Mouse (Mus musculus): ENCODE results near the gene Pabpn1. TPM values are rescaled to one million over a fixed set of nuclear protein-coding genes. Genes with fewer than 3 reads are reported as not detected.

Pabpn1 gene
- polyA plus RNA-seq, 1 experiment, result 114 TPM

- TF ChIP-seq POLR2A (IDR thresholded peaks at IDR 0.05; ENCODE audit: low read depth, low read length), result no peak
- TF ChIP-seq CTCF (conservative IDR thresholded peaks at IDR 0.05; ENCODE audit: insufficient read depth, insufficient read length, low read depth, low read length), result no peak
These were observed 34.3 kb downstream of the Pabpn1 start for GRCm38 (mm10) chr14:54926401-54927158.

DNA sequence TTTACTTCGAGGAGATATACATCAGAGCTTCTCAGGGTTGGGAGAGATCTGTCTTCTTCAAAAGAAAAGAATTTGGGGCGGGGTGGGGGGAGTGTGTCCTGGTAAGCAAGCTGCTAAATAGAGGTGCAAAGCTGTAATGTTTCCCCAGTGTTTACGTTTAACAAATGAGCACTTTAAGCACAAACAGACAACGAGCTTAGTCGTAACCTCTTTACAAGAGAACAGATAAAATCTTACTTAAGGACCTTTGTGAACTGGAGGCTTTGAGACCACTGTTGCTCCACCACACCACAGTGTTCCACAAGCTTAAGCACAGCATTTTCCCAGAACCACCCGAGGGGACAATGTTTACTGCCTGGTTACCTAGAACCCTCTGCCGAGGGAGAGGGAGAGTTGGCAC is 35.0 kb downstream of the Pabpn1 start:
- H3K27ac ChIP-seq (ENCODE audit: insufficient read depth, low read depth, low read length), result no peak overlapping the region

More at GRCm38 (mm10) chr14:54926401-54927158, 34.3 kb downstream of the Pabpn1 start:
- H3K4me1 ChIP-seq (ENCODE audit: control insufficient read depth, insufficient read depth, low read length), result no peaks in the 10 kb centered on the region
- H3K36me3 ChIP-seq (ENCODE audit: control insufficient read depth, insufficient read depth, low read length), result no peaks in the 10 kb centered on the region
- DNase-seq, result peak; percentile 26
- peak overlapping the region; percentile 41 for H3K4me3 ChIP-seq (ENCODE audit: insufficient read depth, low read depth, low read length)
- H3K27ac ChIP-seq (ENCODE audit: insufficient read depth, low read depth, low read length), result no peak overlapping the region
- 0 out of 2 replicates have a peak, but pooled peaks cover 1% of the 10 kb centered on the region for H3K27me3 ChIP-seq (replicated peaks; ENCODE audit: control insufficient read depth, insufficient read depth, low read length)
- WGBS, result 4% methylated on average over 55 of the region's 58 CpGs

GRCm38 (mm10) chr14:54929801-54930200 is 37.5 kb downstream of the Pabpn1 start:
- no peak overlapping the region for H3K27ac ChIP-seq (ENCODE audit: insufficient read depth, low read depth, low read length)
- no peak for TF ChIP-seq CTCF (conservative IDR thresholded peaks at IDR 0.05; ENCODE audit: insufficient read depth, insufficient read length, low read depth, low read length)
- no peaks in the 10 kb centered on the region for H3K36me3 ChIP-seq (ENCODE audit: control insufficient read depth, insufficient read depth, low read length)
- H3K27me3 ChIP-seq (replicated peaks; ENCODE audit: control insufficient read depth, insufficient read depth, low read length), result 0 out of 2 replicates have a peak, but pooled peaks cover 1% of the 10 kb centered on the region
- no peaks in the 10 kb centered on the region for H3K4me1 ChIP-seq (ENCODE audit: control insufficient read depth, insufficient read depth, low read length)
- no peak overlapping the region for H3K4me3 ChIP-seq (ENCODE audit: insufficient read depth, low read depth, low read length)
- no peak for DNase-seq
- WGBS, result 66% methylated on average over 5 of the region's 5 CpGs

More for the DNA sequence above, 35.0 kb downstream of the Pabpn1 start:
- Histone ChIP-seq H3K36me3 (ENCODE audit: control insufficient read depth, insufficient read depth, low read length) (no peaks in the 10 kb centered on the region), H3K4me3 (ENCODE audit: insufficient read depth, low read depth, low read length) (no peak overlapping the region), H3K27me3 (replicated peaks; ENCODE audit: control insufficient read depth, insufficient read depth, low read length) (0 out of 2 replicates have a peak, but pooled peaks cover 1% of the 10 kb centered on the region), H3K4me1 (ENCODE audit: control insufficient read depth, insufficient read depth, low read length) (no peaks in the 10 kb centered on the region)
- no peak for TF ChIP-seq CTCF (conservative IDR thresholded peaks at IDR 0.05; ENCODE audit: insufficient read depth, insufficient read length, low read depth, low read length)
- no peak for TF ChIP-seq POLR2A (IDR thresholded peaks at IDR 0.05; ENCODE audit: low read depth, low read length)
- WGBS, result 64% methylated on average over 7 of the region's 7 CpGs
- DNase-seq, result no peak

- Histone ChIP-seq H3K4me3 (ENCODE audit: insufficient read depth, low read depth, low read length) (no peak overlapping the region), H3K27ac (ENCODE audit: insufficient read depth, low read depth, low read length) (no peak overlapping the region), H3K27me3 (replicated peaks; ENCODE audit: control insufficient read depth, insufficient read depth, low read length) (0 out of 2 replicates have a peak, but pooled peaks cover 1% of the 10 kb centered on the region), H3K36me3 (ENCODE audit: control insufficient read depth, insufficient read depth, low read length) (no peaks in the 10 kb centered on the region), H3K4me1 (ENCODE audit: control insufficient read depth, insufficient read depth, low read length) (no peaks in the 10 kb centered on the region)
- WGBS, result 27% methylated on average over 2 of the region's 2 CpGs
- TF ChIP-seq CTCF (conservative IDR thresholded peaks at IDR 0.05; ENCODE audit: insufficient read depth, insufficient read length, low read depth, low read length) (no peak), POLR2A (IDR thresholded peaks at IDR 0.05; ENCODE audit: low read depth, low read length) (no peak)
- peak; percentile 14 for DNase-seq
These were observed 38.1 kb downstream of the Pabpn1 start for GRCm38 (mm10) chr14:54930431-54930830.

- WGBS, result 50% methylated on average over 6 of the region's 6 CpGs
- H3K27ac ChIP-seq (ENCODE audit: insufficient read depth, low read depth, low read length), result no peak within 1 kb of the TSS
- H3K36me3 ChIP-seq (ENCODE audit: control insufficient read depth, insufficient read depth, low read length), result no peaks in the 10 kb centered on the region
- H3K4me1 ChIP-seq (ENCODE audit: control insufficient read depth, insufficient read depth, low read length), result no peaks in the 10 kb centered on the region
- H3K4me3 ChIP-seq (ENCODE audit: insufficient read depth, low read depth, low read length), result no peak within 1 kb of the TSS
- TF ChIP-seq CTCF (conservative IDR thresholded peaks at IDR 0.05; ENCODE audit: insufficient read depth, insufficient read length, low read depth, low read length) (no peak), POLR2A (IDR thresholded peaks at IDR 0.05; ENCODE audit: low read depth, low read length) (no peak)
- DNase-seq, result no peak
- H3K27me3 ChIP-seq (replicated peaks; ENCODE audit: control insufficient read depth, insufficient read depth, low read length), result no peaks in the 10 kb centered on the region
These were observed 40.4 kb downstream of the Pabpn1 start, which contains the start of gene Il25 for GRCm38 (mm10) chr14:54932645-54933150. Il25 (plus strand) TSS chr14:54932695.

DNA sequence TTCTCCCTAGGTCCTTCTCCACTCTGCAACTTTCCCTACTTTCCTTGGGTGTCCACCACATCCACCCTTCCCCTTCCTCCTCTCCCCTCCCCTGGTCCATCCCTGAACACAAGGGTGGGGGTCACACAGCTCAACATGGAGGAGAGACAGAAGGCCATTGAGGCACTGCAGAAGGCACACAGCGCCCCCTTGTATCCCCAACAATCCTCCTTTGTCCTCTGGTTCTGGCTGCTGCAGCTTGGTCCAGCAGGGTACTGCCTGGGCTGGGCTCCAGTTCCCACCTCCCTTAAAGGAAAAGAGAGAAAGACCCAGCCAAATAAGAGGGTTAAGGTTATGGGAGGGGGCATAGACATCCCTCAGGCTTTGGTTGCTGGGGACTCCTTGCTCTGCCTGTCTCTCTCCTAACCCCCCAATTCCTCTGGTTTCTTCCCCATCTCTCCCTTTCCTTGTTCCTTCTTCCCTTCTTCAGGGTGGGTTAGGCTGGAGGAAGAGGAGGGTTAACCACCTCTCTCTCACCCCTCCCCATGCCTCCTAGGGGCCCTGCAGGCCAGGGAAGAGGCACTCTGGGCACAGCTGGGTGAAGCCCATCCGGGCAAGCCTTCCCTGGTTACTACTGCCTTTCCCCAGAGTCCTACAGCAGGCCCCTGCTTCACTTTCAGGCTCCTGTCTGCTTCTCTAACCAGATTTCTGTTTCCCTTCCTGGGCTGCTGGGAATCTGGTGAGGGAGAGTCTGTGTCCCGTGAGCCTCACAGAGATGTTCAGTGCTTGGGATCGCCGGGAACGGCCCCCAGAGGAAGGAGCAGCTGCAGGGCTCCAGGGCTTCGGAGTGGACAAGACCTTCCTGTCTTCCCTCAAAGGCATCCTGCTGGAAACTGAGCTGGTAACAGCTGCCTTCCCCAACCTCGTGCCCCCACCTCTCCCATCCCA is 43.9 kb downstream of the Pabpn1 start, which contains the start of gene Cmtm5:
TSS of gene Cmtm5 (plus strand) at position 358 of the 927 bp plus-strand sequence.
- H3K27ac ChIP-seq (ENCODE audit: insufficient read depth, low read depth, low read length), result no peak within 1 kb of the TSS
- DNase-seq, result no peak
- H3K4me3 ChIP-seq (ENCODE audit: insufficient read depth, low read depth, low read length), result no peak within 1 kb of the TSS
- no peaks in the 10 kb centered on the region for H3K27me3 ChIP-seq (replicated peaks; ENCODE audit: control insufficient read depth, insufficient read depth, low read length)
- TF ChIP-seq CTCF (conservative IDR thresholded peaks at IDR 0.05; ENCODE audit: insufficient read depth, insufficient read length, low read depth, low read length) (no peak), POLR2A (IDR thresholded peaks at IDR 0.05; ENCODE audit: low read depth, low read length) (no peak)
- no peaks in the 10 kb centered on the region for H3K36me3 ChIP-seq (ENCODE audit: control insufficient read depth, insufficient read depth, low read length)
- H3K4me1 ChIP-seq (ENCODE audit: control insufficient read depth, insufficient read depth, low read length), result peaks cover 9% of the 10 kb centered on the region
- WGBS, result 36% methylated on average over 8 of the region's 8 CpGs

Data from kidney, adult 2 months (tissue).